Mouse (Mus musculus): ENCODE measurements around the gene Gm4881. TPM values are rescaled to one million over a fixed set of nuclear protein-coding genes. Genes with fewer than 3 reads are reported as not detected.
A peak's percentile ranks its signal among the peaks of the same experiment; 100 is the strongest.

The Gm4881 gene
- polyA plus RNA-seq, 1 experiment from 2014 or later = not detected

DNA sequence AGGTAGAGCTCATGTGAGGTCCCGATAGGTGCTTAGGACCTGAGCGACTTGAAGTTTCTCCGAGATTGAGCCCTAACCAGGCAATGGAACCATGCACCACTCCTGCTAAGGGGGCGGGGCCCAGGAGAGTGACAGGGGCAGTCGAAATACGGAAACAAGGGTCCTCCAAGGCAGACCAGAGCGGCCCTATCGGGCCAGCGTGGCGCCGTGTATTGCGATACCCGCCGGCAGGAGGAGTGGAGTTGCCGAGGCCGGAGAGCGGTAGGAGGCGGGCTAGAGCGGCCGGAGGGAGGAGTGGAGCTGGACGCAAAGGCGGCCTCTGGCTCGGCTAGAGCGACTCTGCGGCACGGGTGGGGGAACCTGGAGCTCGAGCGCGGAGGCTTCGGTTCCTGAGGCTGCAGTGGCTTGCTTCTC is 40.2 kb downstream of the Gm4881 start:
- ATAC-seq (ENCODE audit: insufficient read depth, low FRiP score) = peak; percentile 98

DNA sequence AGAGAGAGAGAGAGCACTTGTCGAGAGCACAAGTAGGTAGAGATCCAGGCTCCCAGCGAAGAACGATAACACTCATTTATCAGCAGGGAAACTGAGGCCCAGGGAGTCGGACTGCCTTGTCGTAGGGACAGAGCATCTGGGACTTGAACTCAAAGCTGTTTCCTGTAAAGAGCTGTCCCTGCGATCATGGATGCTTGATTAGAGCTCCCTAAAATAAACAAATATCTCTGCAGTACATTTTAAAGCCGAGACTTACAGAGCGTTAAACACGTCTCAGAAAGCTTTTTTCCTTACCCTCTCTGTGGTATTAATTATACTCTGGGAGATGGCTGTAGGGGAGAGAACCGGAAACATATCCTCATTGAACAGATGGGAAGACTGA is 40.9 kb downstream of the Gm4881 start:
- Histone ChIP-seq H3K4me1 (ENCODE audit: control insufficient read depth, insufficient read depth, low read length) (peaks cover 36% of the 10 kb centered on the region), H3K4me2 (ENCODE audit: low read depth, low read length) (peak overlapping the region; percentile 91), H3K9me3 (replicated peaks; ENCODE audit: control insufficient read depth, low read length) (no peaks in the 10 kb centered on the region), H3K9ac (ENCODE audit: low read length) (peak overlapping the region; percentile 90), H3K36me3 (ENCODE audit: control insufficient read depth, insufficient read depth, low read length) (no peaks in the 10 kb centered on the region), H3K4me3 (replicated peaks; ENCODE audit: low read length) (peak overlapping the region; percentile 76), H3K27ac (ENCODE audit: low read length) (peak overlapping the region; percentile 93), H3K27me3 (ENCODE audit: control insufficient read depth, insufficient read depth, low read length) (no peaks in the 10 kb centered on the region)
- WGBS = 17% methylated on average over 10 of the region's 10 CpGs
- no peak for ATAC-seq (ENCODE audit: insufficient read depth, low FRiP score)

More for the DNA sequence above, 40.2 kb downstream of the Gm4881 start:
- peak overlapping the region; percentile 76 for H3K4me3 ChIP-seq (replicated peaks; ENCODE audit: low read length)
- H3K27me3 ChIP-seq (ENCODE audit: control insufficient read depth, insufficient read depth, low read length) = no peaks in the 10 kb centered on the region
- peaks cover 36% of the 10 kb centered on the region for H3K4me1 ChIP-seq (ENCODE audit: control insufficient read depth, insufficient read depth, low read length)
- WGBS = 0% methylated on average over 30 of the region's 30 CpGs
- H3K9ac ChIP-seq (ENCODE audit: low read length) = peak overlapping the region; percentile 87
- peak overlapping the region; percentile 93 for H3K27ac ChIP-seq (ENCODE audit: low read length)
- no peaks in the 10 kb centered on the region for H3K36me3 ChIP-seq (ENCODE audit: control insufficient read depth, insufficient read depth, low read length)
- no peaks in the 10 kb centered on the region for H3K9me3 ChIP-seq (replicated peaks; ENCODE audit: control insufficient read depth, low read length)
- peak overlapping the region; percentile 91 for H3K4me2 ChIP-seq (ENCODE audit: low read depth, low read length)

DNA sequence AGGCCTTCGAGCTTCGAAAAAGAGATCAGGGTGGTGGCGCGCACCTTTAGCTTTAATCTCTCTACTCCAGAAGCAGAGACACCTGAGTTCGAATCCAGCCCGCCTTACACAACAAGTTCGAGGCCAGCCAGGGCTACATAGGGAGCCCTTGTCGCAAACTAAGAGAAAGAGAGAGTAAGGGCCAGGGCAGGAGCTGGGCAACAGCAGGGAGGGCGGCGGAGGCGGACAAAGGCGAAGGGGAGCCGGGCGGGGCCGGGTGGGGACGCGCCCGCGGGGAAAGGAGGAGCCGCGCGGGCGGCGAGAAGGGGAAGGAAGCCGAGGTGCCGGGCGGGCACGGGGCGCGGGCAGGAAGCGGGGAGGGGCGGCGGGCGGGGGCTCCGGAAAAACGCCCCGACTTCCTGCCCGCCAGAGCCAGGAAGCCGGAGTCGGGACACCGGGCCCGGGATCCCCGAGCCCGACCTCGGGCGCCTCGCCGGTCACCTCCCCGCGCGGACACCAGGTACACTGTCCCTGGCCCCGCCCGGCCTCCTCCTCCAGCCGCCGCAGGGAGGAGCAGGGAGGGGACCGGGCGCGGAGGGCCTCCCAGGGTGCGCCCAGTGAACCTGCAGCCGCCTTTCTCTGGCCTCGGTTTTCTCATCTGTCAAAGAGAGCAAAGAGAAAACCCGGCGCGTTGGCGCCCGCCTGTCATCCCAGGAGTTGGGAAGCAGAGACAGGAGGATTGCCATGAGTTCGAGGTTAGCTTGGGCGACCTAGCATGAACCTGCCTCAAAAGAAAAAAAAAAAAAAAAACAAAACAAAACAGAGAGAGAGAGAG is 41.5 kb downstream of the Gm4881 start, which contains the start of gene Arhgef1:
TSS of gene Arhgef1 (plus strand) at position 283 of the 814 bp plus-strand sequence.
- H3K27me3 ChIP-seq (ENCODE audit: control insufficient read depth, insufficient read depth, low read length) = no peaks in the 10 kb centered on the region
- peak within 1 kb of the TSS; percentile 93 for H3K27ac ChIP-seq (ENCODE audit: low read length)
- peak within 1 kb of the TSS; percentile 76 for H3K4me3 ChIP-seq (replicated peaks; ENCODE audit: low read length)
- no peaks in the 10 kb centered on the region for H3K9me3 ChIP-seq (replicated peaks; ENCODE audit: control insufficient read depth, low read length)
- 4% methylated on average over 62 of the region's 68 CpGs for WGBS
- ATAC-seq (ENCODE audit: insufficient read depth, low FRiP score) = peak; percentile 15; the same call in 1 of the 2 replicates
- peaks cover 36% of the 10 kb centered on the region for H3K4me1 ChIP-seq (ENCODE audit: control insufficient read depth, insufficient read depth, low read length)
- peak within 1 kb of the TSS; percentile 90 for H3K9ac ChIP-seq (ENCODE audit: low read length)
- peak within 1 kb of the TSS; percentile 91 for H3K4me2 ChIP-seq (ENCODE audit: low read depth, low read length)
- no peaks in the 10 kb centered on the region for H3K36me3 ChIP-seq (ENCODE audit: control insufficient read depth, insufficient read depth, low read length)

DNA sequence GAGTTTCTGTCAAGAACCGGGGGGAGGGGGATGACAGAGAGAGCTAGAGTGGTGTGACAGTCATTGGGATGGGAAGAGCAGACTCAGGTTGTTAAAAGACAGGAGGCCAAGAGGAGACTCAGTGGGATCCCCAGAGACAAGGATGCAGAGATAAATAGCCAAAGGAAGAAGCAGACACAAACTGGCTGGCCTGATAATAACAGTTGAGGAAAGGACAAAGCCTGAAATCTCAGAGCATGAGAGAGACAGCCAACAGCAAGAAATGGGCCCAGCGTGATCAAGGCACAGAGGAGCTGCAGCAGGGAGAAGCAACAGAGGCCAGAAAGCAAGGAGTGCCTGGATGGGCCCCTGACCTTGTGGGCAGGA is 42.0 kb downstream of the Gm4881 start:
- H3K4me3 ChIP-seq (replicated peaks; ENCODE audit: low read length) = peak overlapping the region; percentile 76
- no peak for ATAC-seq (ENCODE audit: insufficient read depth, low FRiP score)
- no peaks in the 10 kb centered on the region for H3K9me3 ChIP-seq (replicated peaks; ENCODE audit: control insufficient read depth, low read length)
- H3K27ac ChIP-seq (ENCODE audit: low read length) = peak overlapping the region; percentile 93
- H3K4me1 ChIP-seq (ENCODE audit: control insufficient read depth, insufficient read depth, low read length) = peaks cover 35% of the 10 kb centered on the region
- 44% methylated on average over 2 of the region's 2 CpGs for WGBS
- peak overlapping the region; percentile 90 for H3K9ac ChIP-seq (ENCODE audit: low read length)
- H3K4me2 ChIP-seq (ENCODE audit: low read depth, low read length) = peak overlapping the region; percentile 91
- no peaks in the 10 kb centered on the region for H3K36me3 ChIP-seq (ENCODE audit: control insufficient read depth, insufficient read depth, low read length)
- H3K27me3 ChIP-seq (ENCODE audit: control insufficient read depth, insufficient read depth, low read length) = no peaks in the 10 kb centered on the region

DNA sequence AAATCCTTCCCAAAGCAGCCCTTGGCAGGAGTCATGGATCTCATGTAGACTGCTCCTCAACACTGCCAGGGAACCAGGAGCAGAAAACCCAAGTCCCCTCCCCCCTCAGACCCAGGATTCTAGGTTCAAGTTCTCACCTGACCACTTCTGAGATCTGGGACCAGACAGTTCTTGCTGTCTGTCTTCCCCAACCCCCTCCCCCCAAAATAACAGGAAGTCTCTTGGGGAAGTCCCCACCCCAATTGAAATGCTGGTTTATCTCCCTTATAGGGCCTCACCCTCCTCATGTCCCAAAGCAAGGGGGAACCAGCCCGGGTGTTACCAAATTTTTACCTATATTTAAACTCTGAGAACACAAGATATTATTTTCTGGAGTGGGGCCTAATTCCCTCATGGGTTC is 42.5 kb downstream of the Gm4881 start:
- Histone ChIP-seq H3K9ac (ENCODE audit: low read length) (peak overlapping the region; percentile 90; the same call in 1 of the 2 replicates), H3K4me2 (ENCODE audit: low read depth, low read length) (peak overlapping the region; percentile 91; the same call in 1 of the 2 replicates), H3K27me3 (ENCODE audit: control insufficient read depth, insufficient read depth, low read length) (no peaks in the 10 kb centered on the region), H3K9me3 (replicated peaks; ENCODE audit: control insufficient read depth, low read length) (no peaks in the 10 kb centered on the region), H3K36me3 (ENCODE audit: control insufficient read depth, insufficient read depth, low read length) (no peaks in the 10 kb centered on the region), H3K4me1 (ENCODE audit: control insufficient read depth, insufficient read depth, low read length) (peaks cover 31% of the 10 kb centered on the region), H3K4me3 (replicated peaks; ENCODE audit: low read length) (no peak overlapping the region), H3K27ac (ENCODE audit: low read length) (peak overlapping the region; percentile 93; the same call in 1 of the 2 replicates)
- WGBS = 47% methylated on average over 1 of the region's 1 CpGs
- ATAC-seq (ENCODE audit: insufficient read depth, low FRiP score) = no peak

DNA sequence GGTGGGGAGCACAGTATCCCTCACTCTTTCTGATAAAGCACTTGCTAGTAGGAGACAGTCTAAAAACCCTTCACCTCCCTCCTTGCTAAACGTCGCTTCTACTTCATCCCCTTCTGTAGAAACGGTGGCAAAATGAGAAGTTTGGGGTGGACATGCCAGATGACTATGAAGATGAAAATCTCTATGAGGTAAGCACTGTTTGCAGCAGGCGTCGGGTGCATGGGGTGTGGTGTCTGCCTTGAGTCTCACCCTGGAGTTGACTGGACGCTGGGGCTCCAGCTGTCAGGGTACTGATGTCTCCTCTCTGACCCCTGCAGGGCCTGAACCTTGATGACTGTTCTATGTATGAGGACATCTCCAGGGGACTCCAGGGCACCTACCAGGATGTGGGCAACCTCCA is 43.2 kb downstream of the Gm4881 start:
- H3K9me3 ChIP-seq (replicated peaks; ENCODE audit: control insufficient read depth, low read length) = no peaks in the 10 kb centered on the region
- no peaks in the 10 kb centered on the region for H3K36me3 ChIP-seq (ENCODE audit: control insufficient read depth, insufficient read depth, low read length)
- 58% methylated on average over 6 of the region's 6 CpGs for WGBS

DNA sequence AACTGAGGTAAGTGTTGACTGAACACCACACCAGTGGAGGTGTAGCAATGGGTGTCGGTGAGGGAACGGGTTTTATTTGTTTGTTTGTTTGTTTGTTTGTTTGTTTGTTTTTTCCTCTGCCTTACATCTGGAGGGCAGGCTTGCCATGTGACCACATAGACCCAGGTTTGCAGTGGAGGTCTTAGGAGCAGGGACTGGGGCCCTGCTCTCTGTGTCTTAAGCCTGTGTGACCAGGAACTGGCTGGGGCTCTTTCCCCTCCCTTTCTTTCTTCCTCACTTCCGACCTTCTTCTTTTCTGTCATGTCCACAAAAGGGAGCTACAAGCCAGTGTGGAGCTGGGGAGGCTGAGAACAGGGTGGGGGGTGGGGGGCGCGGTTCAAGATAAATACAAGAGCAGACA is 46.3 kb downstream of the Gm4881 start:
- H3K27ac ChIP-seq (ENCODE audit: low read length) = no peak overlapping the region
- no peaks in the 10 kb centered on the region for H3K9me3 ChIP-seq (replicated peaks; ENCODE audit: control insufficient read depth, low read length)
- peaks cover 8% of the 10 kb centered on the region for H3K4me1 ChIP-seq (ENCODE audit: control insufficient read depth, insufficient read depth, low read length)
- no peak overlapping the region for H3K4me3 ChIP-seq (replicated peaks; ENCODE audit: low read length)
- WGBS = 58% methylated on average over 5 of the region's 5 CpGs
- ATAC-seq (ENCODE audit: insufficient read depth, low FRiP score) = no peak
- H3K9ac ChIP-seq (ENCODE audit: low read length) = no peak overlapping the region
- H3K36me3 ChIP-seq (ENCODE audit: control insufficient read depth, insufficient read depth, low read length) = no peaks in the 10 kb centered on the region
- H3K4me2 ChIP-seq (ENCODE audit: low read depth, low read length) = no peak overlapping the region
- H3K27me3 ChIP-seq (ENCODE audit: control insufficient read depth, insufficient read depth, low read length) = no peaks in the 10 kb centered on the region

More for the DNA sequence above, 43.2 kb downstream of the Gm4881 start:
- H3K27ac ChIP-seq (ENCODE audit: low read length) = no peak overlapping the region
- H3K4me1 ChIP-seq (ENCODE audit: control insufficient read depth, insufficient read depth, low read length) = peaks cover 25% of the 10 kb centered on the region
- no peak overlapping the region for H3K4me3 ChIP-seq (replicated peaks; ENCODE audit: low read length)
- H3K9ac ChIP-seq (ENCODE audit: low read length) = no peak overlapping the region
- no peak overlapping the region for H3K4me2 ChIP-seq (ENCODE audit: low read depth, low read length)
- ATAC-seq (ENCODE audit: insufficient read depth, low FRiP score) = no peak
- H3K27me3 ChIP-seq (ENCODE audit: control insufficient read depth, insufficient read depth, low read length) = no peaks in the 10 kb centered on the region

DNA sequence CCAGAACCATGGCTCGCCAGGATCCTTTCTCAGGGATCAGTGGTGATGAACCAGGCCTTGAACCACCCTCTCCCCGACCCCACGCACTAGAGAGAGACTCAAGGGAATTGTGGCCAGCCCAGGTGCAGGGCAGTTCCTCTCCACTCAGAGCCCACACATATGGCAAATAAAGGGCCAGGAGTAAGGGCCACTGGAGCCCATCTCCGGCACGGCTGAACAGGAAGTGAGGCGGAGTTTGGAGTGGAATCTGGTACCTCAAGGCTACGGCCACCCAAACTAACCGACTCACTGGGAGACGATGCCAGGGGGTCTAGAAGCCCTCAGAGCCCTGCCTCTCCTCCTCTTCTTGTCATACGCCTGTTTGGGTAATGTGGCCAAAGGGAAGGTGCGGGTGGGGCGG is 47.1 kb downstream of the Gm4881 start, which contains the start of gene Cd79a:
TSS of gene Cd79a (plus strand) at position 158 of the 400 bp plus-strand sequence.
- ATAC-seq (ENCODE audit: insufficient read depth, low FRiP score) = no peak
- Histone ChIP-seq H3K9me3 (replicated peaks; ENCODE audit: control insufficient read depth, low read length) (no peaks in the 10 kb centered on the region), H3K36me3 (ENCODE audit: control insufficient read depth, insufficient read depth, low read length) (no peaks in the 10 kb centered on the region), H3K27ac (ENCODE audit: low read length) (no peak within 1 kb of the TSS), H3K4me3 (replicated peaks; ENCODE audit: low read length) (no peak within 1 kb of the TSS), H3K9ac (ENCODE audit: low read length) (no peak within 1 kb of the TSS), H3K4me1 (ENCODE audit: control insufficient read depth, insufficient read depth, low read length) (peaks cover 4% of the 10 kb centered on the region; the same call in 1 of the 2 replicates), H3K4me2 (ENCODE audit: low read depth, low read length) (no peak within 1 kb of the TSS), H3K27me3 (ENCODE audit: control insufficient read depth, insufficient read depth, low read length) (no peaks in the 10 kb centered on the region)
- WGBS = 69% methylated on average over 12 of the region's 12 CpGs

DNA sequence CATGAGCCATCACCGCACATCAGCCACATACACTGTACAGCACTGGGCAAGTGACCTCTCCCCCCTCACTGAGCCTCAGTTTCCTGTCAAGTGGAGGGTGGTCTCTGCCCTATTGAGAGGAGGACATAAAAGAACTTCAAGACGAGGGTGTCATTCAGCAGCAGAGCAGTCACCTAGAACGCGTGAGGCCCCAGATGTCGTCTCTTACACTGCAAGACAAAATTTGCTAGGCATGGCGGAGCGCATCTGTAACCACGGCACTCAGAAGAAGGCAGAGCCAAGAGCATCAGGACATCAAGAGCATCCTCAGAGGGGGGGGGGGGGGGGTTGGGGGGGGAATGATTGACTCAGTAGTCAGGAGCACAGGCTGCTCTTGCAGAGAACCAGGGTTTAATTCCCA is 48.0 kb downstream of the Gm4881 start:
- Histone ChIP-seq H3K4me2 (ENCODE audit: low read depth, low read length) (no peak overlapping the region), H3K9ac (ENCODE audit: low read length) (no peak overlapping the region), H3K4me1 (ENCODE audit: control insufficient read depth, insufficient read depth, low read length) (no peaks in the 10 kb centered on the region), H3K27me3 (ENCODE audit: control insufficient read depth, insufficient read depth, low read length) (no peaks in the 10 kb centered on the region), H3K4me3 (replicated peaks; ENCODE audit: low read length) (no peak overlapping the region), H3K27ac (ENCODE audit: low read length) (no peak overlapping the region), H3K36me3 (ENCODE audit: control insufficient read depth, insufficient read depth, low read length) (no peaks in the 10 kb centered on the region), H3K9me3 (replicated peaks; ENCODE audit: control insufficient read depth, low read length) (no peaks in the 10 kb centered on the region)
- ATAC-seq (ENCODE audit: insufficient read depth, low FRiP score) = no peak
- 81% methylated on average over 8 of the region's 8 CpGs for WGBS

Measured in stomach, embryonic 16.5 days (tissue).